Mouse (Mus musculus) urinary bladder, postnatal 14 days (tissue): ENCODE data around the gene Mrpl58.

ENCODE experiments used
- DNase-seq: peaks from one replicate; pipeline ENCODE4 v3.0.0; 2021; ENCODE audit warnings: low spot score

The Mrpl58 gene

DNA sequence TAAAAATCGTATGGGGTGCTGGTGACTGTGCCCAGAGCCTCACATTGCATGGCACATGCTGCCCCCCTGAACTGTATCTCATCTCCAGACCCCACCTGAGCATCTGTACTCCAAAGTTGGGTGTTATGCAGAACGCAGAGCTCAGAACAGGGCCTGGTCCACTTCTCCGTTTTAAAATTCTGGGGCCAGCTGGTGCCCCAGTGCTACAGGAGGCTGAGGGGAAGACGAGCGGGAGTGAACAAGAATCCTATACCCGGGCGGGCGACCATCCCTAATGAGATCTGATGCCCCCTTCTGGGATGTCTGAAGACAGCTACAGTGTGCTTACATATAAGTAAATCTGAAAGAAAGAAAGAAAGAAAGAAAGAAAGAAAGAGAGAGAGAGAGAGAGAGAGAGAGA lies 57.4 kb downstream of the Mrpl58 start:
- no peak for DNase-seq

GRCm38 (mm10) chr11:115461846-115462242 lies 58.3 kb downstream of the Mrpl58 start:
- no peak for DNase-seq
